In genomic region chr10:105168443-105169102, GRCm38 (mm10) we compare ENCODE assay signal across 20 mouse cellular contexts.
"Had no signal": no experiment of that assay in that cellular context is flagged by ENCODE, and none has a peak within 500 bp of the region (broad histone marks: within the 10 kb centered on the region; RNA-seq: fewer than 3 reads in every experiment).

No protein-coding gene starts in this region.

- H3K4me2 ChIP-seq: liver, embryonic 12.5 days; midbrain, embryonic 12.5 days; neural tube, embryonic 13.5 days; neural tube, embryonic 15.5 days had no signal

- H3K9ac ChIP-seq: liver, embryonic 12.5 days; liver, embryonic 14.5 days; midbrain, embryonic 12.5 days; neural tube, embryonic 13.5 days; neural tube, embryonic 15.5 days had no signal

- H3K27me3 ChIP-seq: liver, embryonic 12.5 days; midbrain, embryonic 12.5 days; neural tube, embryonic 13.5 days; neural tube, embryonic 15.5 days had no signal

- H3K9me3 ChIP-seq: liver, embryonic 12.5 days; midbrain, embryonic 10.5 days; midbrain, embryonic 12.5 days; neural tube, embryonic 13.5 days; neural tube, embryonic 15.5 days had no signal

- H3K36me3 ChIP-seq: liver, embryonic 12.5 days; midbrain, embryonic 10.5 days; midbrain, embryonic 12.5 days; neural tube, embryonic 13.5 days; neural tube, embryonic 15.5 days had no signal

- H3K4me1 ChIP-seq: liver, embryonic 12.5 days; midbrain, embryonic 10.5 days; midbrain, embryonic 12.5 days; neural tube, embryonic 13.5 days; neural tube, embryonic 15.5 days had no signal

- DNase-seq: lung, adult 18-20 months; lung, postnatal 14 days; lung, postnatal 36 days; midbrain, embryonic 14.5 days; retina, postnatal 1 day; right cerebral cortex, adult 18-20 months; right cerebral cortex, postnatal 25 days; right cerebral cortex, postnatal 4 days; spleen, adult 18-20 months; thymus, adult 18-20 months; thymus, postnatal 14 days; thymus, postnatal 36 days had no signal

- H3K4me3 ChIP-seq: liver, embryonic 12.5 days; midbrain, embryonic 10.5 days; midbrain, embryonic 12.5 days; myocyte; neural tube, embryonic 13.5 days; neural tube, embryonic 15.5 days had no signal

- H3K27ac ChIP-seq: liver, embryonic 12.5 days; liver, embryonic 14.5 days; midbrain, embryonic 10.5 days; midbrain, embryonic 12.5 days; neural tube, embryonic 13.5 days; neural tube, embryonic 15.5 days had no signal

- ATAC-seq: liver, embryonic 12.5 days; midbrain, embryonic 16.5 days had no signal
